Mouse (Mus musculus) heart, adult 2 months (tissue): ENCODE data around the gene Cenpj. TPM values are rescaled to one million over a fixed set of nuclear protein-coding genes. Genes with fewer than 3 reads are reported as not detected.

ENCODE experiments used
- DNase-seq, 2 experiments: peaks; one replicate each; pipeline ENCODE4 v3.0.0; 2021
- H3K27ac ChIP-seq: fragments of 200-600 bp; 2 replicates; pipeline ENCODE4 v1.8.1; 2022
- H3K27me3 ChIP-seq: fragments of 200-500 bp; 2 replicates; pipeline ENCODE4 v1.6.1; 2012; ENCODE audit warnings: mild to moderate bottlenecking, low read length, inconsistent platforms, mixed read lengths; ENCODE audit not compliant: control insufficient read depth, insufficient read depth
- H3K36me3 ChIP-seq: fragments of 200-500 bp; 2 replicates; pipeline ENCODE4 v1.6.1; 2012; ENCODE audit warnings: low read length, inconsistent platforms; ENCODE audit not compliant: control insufficient read depth, insufficient read depth
- H3K4me1 ChIP-seq: fragments of 200-500 bp; 2 replicates; pipeline ENCODE4 v1.6.1; 2011; ENCODE audit warnings: low read length; ENCODE audit not compliant: control insufficient read depth, insufficient read depth
- H3K4me3 ChIP-seq: fragments of 200-600 bp; 2 replicates; pipeline ENCODE4 v1.8.1; 2022
- H3K79me2 ChIP-seq: fragments of 200-500 bp; replicated peaks from 2 replicates; pipeline ENCODE4 v1.6.1; 2012; ENCODE audit warnings: mild to moderate bottlenecking, inconsistent platforms, low read length, moderate library complexity, mixed read lengths; ENCODE audit not compliant: control insufficient read depth, insufficient read depth
- H3K9ac ChIP-seq: fragments of 200-500 bp; 2 replicates; pipeline ENCODE4 v1.6.1; 2012; ENCODE audit warnings: low read depth, mild to moderate bottlenecking, control low read depth, inconsistent platforms, low read length, mixed read lengths
- CTCF ChIP-seq: fragments of 200-600 bp; IDR thresholded peaks from 2 replicates; pipeline ENCODE4 v1.8.1; 2022; ENCODE audit warnings: antibody characterized with exemption, mild to moderate bottlenecking, moderate library complexity
- EP300 ChIP-seq: fragments of 200-500 bp; IDR thresholded peaks from 2 replicates; pipeline ENCODE4 v1.6.1; 2011; ENCODE audit warnings: low read depth, low read length, control low read depth; ENCODE audit not compliant: insufficient read depth
- POLR2A ChIP-seq: fragments of 200-500 bp; IDR thresholded peaks from 2 replicates; pipeline ENCODE4 v1.6.1; 2011; ENCODE audit warnings: mild to moderate bottlenecking, low read depth, low read length, control low read depth; ENCODE audit not compliant: insufficient read depth
- intact Hi-C: fragments of 180-260 bp; cut with DNase I; formaldehyde crosslinking; loops from one replicate; pipeline ENCODE4 v1.15.1; 2025
- polyA plus RNA-seq: library from polyadenylated mRNA; depleted of rRNA; stranded (reverse); fragments of >200 nt; gene quantifications from 2 replicates; pipeline ENCODE4 v1.2.3, GENCODE M21; 2012; rRNA removed
- total RNA-seq, 2 experiments: library from RNA; stranded (reverse); gene quantifications; 2 replicates each; pipeline ENCODE4 v1.2.3; 2021

Gene Cenpj
- total and polyA plus RNA-seq, 3 experiments = 2.0 to 4.5 (median 3.2) TPM

GRCm38 (mm10) chr14:56489806-56490205 is 85.4 kb downstream of the Cenpj start:
- no peaks in the 10 kb centered on the region for H3K4me1 ChIP-seq
- no peak overlapping the region for H3K4me3 ChIP-seq
- H3K36me3 ChIP-seq = no peaks in the 10 kb centered on the region
- TF ChIP-seq POLR2A (no peak), EP300 (no peak), CTCF (no peak)
- no peaks in the 10 kb centered on the region for H3K79me2 ChIP-seq
- H3K27me3 ChIP-seq = no peaks in the 10 kb centered on the region
- H3K27ac ChIP-seq = no peak overlapping the region
- DNase-seq = no peak
- intact Hi-C loops = no loop called here
- H3K9ac ChIP-seq = no peak overlapping the region

Other genes with a start within 250 kb of the Cenpj start
- gene Atp12a, start 210.4 kb downstream of the Cenpj start, total RNA-seq = not detected
- gene Atp12a, start 210.4 kb downstream of the Cenpj start, polyA plus RNA-seq = not detected in 2 replicates
- under 1 TPM; 0.29 to 0.34 TPM for gene Rnf17, start 172.8 kb downstream of the Cenpj start, total RNA-seq
- gene Rnf17, start 172.8 kb downstream of the Cenpj start, polyA plus RNA-seq = 0.06 and 0.09 TPM in 2 replicates
- gene Parp4, start 194 bp upstream of the Cenpj start, total RNA-seq = 10 to 100 TPM; 27.1 to 33.9 TPM
- gene Parp4, start 194 bp upstream of the Cenpj start, polyA plus RNA-seq = 9.2 and 12.9 TPM in 2 replicates
- 10 to 100 TPM; 25.5 to 27.9 TPM for gene Mphosph8, start 92.8 kb upstream of the Cenpj start, total RNA-seq
- 5.1 and 11.1 TPM in 2 replicates for gene Mphosph8, start 92.8 kb upstream of the Cenpj start, polyA plus RNA-seq
- 10 to 100 TPM; 14.1 to 15.1 TPM for gene Pspc1, start 202.9 kb upstream of the Cenpj start, total RNA-seq
- 3.2 and 4.1 TPM in 2 replicates for gene Pspc1, start 202.9 kb upstream of the Cenpj start, polyA plus RNA-seq
- gene Zmym5, start 236.3 kb upstream of the Cenpj start, total RNA-seq = 10 to 100 TPM; 19.2 to 21.6 TPM
- gene Zmym5, start 236.3 kb upstream of the Cenpj start, polyA plus RNA-seq = 5.4 and 11.3 TPM in 2 replicates